Mouse (Mus musculus) lung, adult 2 months (tissue): ENCODE measurements around the gene Sept3.

Experiments
- CTCF ChIP-seq: fragments of 200-500 bp; IDR thresholded peaks from 2 replicates; pipeline ENCODE4 v1.5.1; 2011; ENCODE audit warnings: mild to moderate bottlenecking, low read length, control low read depth; ENCODE audit not compliant: insufficient read depth
- POLR2A ChIP-seq: fragments of 200-500 bp; IDR thresholded peaks from 2 replicates; pipeline ENCODE4 v1.6.1; 2011; ENCODE audit warnings: low read depth, mild to moderate bottlenecking, control low read depth, low read length, borderline replicate concordance; ENCODE audit errors: extremely low read depth

- TF ChIP-seq POLR2A (no peak), CTCF (no peak)
Measured at GRCm38 (mm10) chr15:82244115-82244804, 30.4 kb upstream of the Sept3 start, which contains the start of gene Cenpm.
